Comparison of ENCODE assay signal across 12 mouse cellular contexts in the genomic region with DNA sequence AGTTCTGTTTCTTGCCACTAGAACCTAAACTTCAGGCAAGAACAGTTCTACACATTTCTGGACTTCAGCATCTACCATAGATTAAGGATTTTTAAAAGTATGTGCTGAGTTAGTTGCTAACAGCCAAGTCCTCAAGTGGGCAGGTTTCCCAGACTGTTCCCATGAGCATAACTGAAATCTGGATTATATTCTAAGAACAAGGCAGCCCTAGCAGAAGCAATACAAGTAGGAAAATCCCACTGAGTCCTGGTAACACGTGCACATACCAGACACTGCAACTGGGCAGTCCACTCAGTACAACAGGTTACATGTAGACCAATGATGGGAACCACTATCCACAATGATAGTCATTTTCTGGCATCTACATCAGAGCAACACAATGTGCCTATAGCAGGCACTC. TPM values are rescaled to one million over a fixed set of nuclear protein-coding genes. Genes with fewer than 3 reads are reported as not detected.
DNase-seq lines count a peak whose midpoint lies in the region; ATAC-seq and TF ChIP-seq lines count a peak whose summit lies in the region.
"Had no signal": no experiment of that assay in that cellular context is flagged by ENCODE, and none has a peak within 500 bp of the region (broad histone marks: within the 10 kb centered on the region; RNA-seq: fewer than 3 reads in every experiment).

No protein-coding gene starts in this region.

- peak; percentile 60 for DNase-seq in layer of hippocampus, adult 9-11 months
- no peak for DNase-seq in layer of hippocampus, adult 9-10 months (ENCODE audit: low spot score)
- peak in 1 of 2 experiments; percentile 60 for DNase-seq in heart, adult 2 months
- no peak for DNase-seq in cerebellum, postnatal 36 days
- DNase-seq: cerebellum, adult 11 months; right cerebral cortex, postnatal 14 days had no signal

- 21% methylated on average over 1 of the region's 1 CpGs for WGBS in heart, adult 2 months
- WGBS in intestine, postnatal 0 days, result 67% methylated on average over 1 of the region's 1 CpGs
- 78% methylated on average over 1 of the region's 1 CpGs for WGBS in neural tube, embryonic 15.5 days

- H3K9ac ChIP-seq in heart, adult 2 months (ENCODE audit: low read depth, low read length), result no peak overlapping the region
- H3K9ac ChIP-seq in intestine, postnatal 0 days (ENCODE audit: low read depth, low read length), result no peak overlapping the region
- no peak overlapping the region for H3K9ac ChIP-seq in neural tube, embryonic 15.5 days (replicated peaks)
- H3K9ac ChIP-seq: limb, embryonic 12.5 days; stomach, embryonic 15.5 days had no signal

- no peaks in the 10 kb centered on the region for H3K27me3 ChIP-seq in heart, adult 2 months (ENCODE audit: control insufficient read depth, insufficient read depth, low read length)
- no peaks in the 10 kb centered on the region for H3K27me3 ChIP-seq in intestine, postnatal 0 days (replicated peaks; ENCODE audit: control insufficient read depth, insufficient read depth, low read length)
- H3K27me3 ChIP-seq in neural tube, embryonic 15.5 days (replicated peaks), result no peaks in the 10 kb centered on the region
- H3K27me3 ChIP-seq: limb, embryonic 12.5 days; stomach, embryonic 15.5 days had no signal

- ATAC-seq in intestine, postnatal 0 days, result no peak
- ATAC-seq in neural tube, embryonic 15.5 days (ENCODE audit: low FRiP score), result no peak
- ATAC-seq: forebrain, embryonic 14.5 days had no signal

- peaks cover 6% of the 10 kb centered on the region; the same call in 1 of the 2 replicates for H3K79me2 ChIP-seq in heart, adult 2 months (replicated peaks; ENCODE audit: control insufficient read depth, insufficient read depth, low read length)

- peaks cover 73% of the 10 kb centered on the region for H3K4me1 ChIP-seq in bone marrow macrophage, adult 2 months (ENCODE audit: control insufficient read depth, insufficient read depth, low read length)
- peaks cover 23% of the 10 kb centered on the region for H3K4me1 ChIP-seq in heart, adult 2 months (ENCODE audit: control insufficient read depth, insufficient read depth, low read length)
- H3K4me1 ChIP-seq in intestine, postnatal 0 days (replicated peaks; ENCODE audit: control insufficient read depth, insufficient read depth, low read length), result peaks cover 14% of the 10 kb centered on the region
- peaks cover 8% of the 10 kb centered on the region for H3K4me1 ChIP-seq in neural tube, embryonic 15.5 days

- H3K4me2 ChIP-seq in intestine, postnatal 0 days (replicated peaks; ENCODE audit: low read depth), result no peak overlapping the region
- H3K4me2 ChIP-seq in neural tube, embryonic 15.5 days, result no peak overlapping the region
- H3K4me2 ChIP-seq: limb, embryonic 12.5 days; stomach, embryonic 15.5 days had no signal

- no peaks in the 10 kb centered on the region for H3K9me3 ChIP-seq in intestine, postnatal 0 days (ENCODE audit: control insufficient read depth)
- no peaks in the 10 kb centered on the region for H3K9me3 ChIP-seq in neural tube, embryonic 15.5 days (replicated peaks)
- H3K9me3 ChIP-seq: limb, embryonic 12.5 days; stomach, embryonic 15.5 days had no signal

- no peak for TF ChIP-seq CTCF in bone marrow macrophage, adult 2 months (IDR thresholded peaks at IDR 0.05; ENCODE audit: low read depth, low read length)
- no peak for TF ChIP-seq CTCF in heart, adult 2 months (IDR thresholded peaks at IDR 0.05)
- no peak for TF ChIP-seq CTCF in intestine, postnatal 0 days (IDR thresholded peaks at IDR 0.05; ENCODE audit: low read depth)

- H3K36me3 ChIP-seq in heart, adult 2 months (ENCODE audit: control insufficient read depth, insufficient read depth, low read length), result peaks cover 6% of the 10 kb centered on the region; the same call in 1 of the 2 replicates
- H3K36me3 ChIP-seq in intestine, postnatal 0 days (ENCODE audit: control insufficient read depth, insufficient read depth), result peaks cover 14% of the 10 kb centered on the region; the same call in 1 of the 2 replicates
- H3K36me3 ChIP-seq in neural tube, embryonic 15.5 days, result peaks cover 3% of the 10 kb centered on the region; the same call in 1 of the 2 replicates

- TF ChIP-seq POLR2A in bone marrow macrophage, adult 2 months (IDR thresholded peaks at IDR 0.05; ENCODE audit: borderline replicate concordance, low read depth, low read length), result no peak
- TF ChIP-seq POLR2A in heart, adult 2 months (IDR thresholded peaks at IDR 0.05; ENCODE audit: insufficient read depth, low read depth, low read length), result no peak

- intact Hi-C loops in heart, adult 2 months (cut with DNase I), result no loop called here

- H3K27ac ChIP-seq in bone marrow macrophage, adult 2 months (ENCODE audit: insufficient read depth, low read depth, low read length), result peak overlapping the region; percentile 97
- H3K27ac ChIP-seq in heart, adult 2 months, result peak overlapping the region; percentile 59
- peak overlapping the region; percentile 92 for H3K27ac ChIP-seq in intestine, postnatal 0 days (ENCODE audit: low read depth, low read length)
- H3K27ac ChIP-seq in neural tube, embryonic 15.5 days (replicated peaks), result no peak overlapping the region
- H3K27ac ChIP-seq: limb, embryonic 12.5 days had no signal

- H3K4me3 ChIP-seq in bone marrow macrophage, adult 2 months (ENCODE audit: insufficient read depth, low read length), result no peak overlapping the region
- no peak overlapping the region for H3K4me3 ChIP-seq in heart, adult 2 months
- no peak overlapping the region for H3K4me3 ChIP-seq in intestine, postnatal 0 days (ENCODE audit: low read depth, low read length)
- H3K4me3 ChIP-seq in neural tube, embryonic 15.5 days (replicated peaks), result no peak overlapping the region
- H3K4me3 ChIP-seq: limb, embryonic 12.5 days; stomach, embryonic 15.5 days had no signal

- no peak for TF ChIP-seq EP300 in heart, adult 2 months (IDR thresholded peaks at IDR 0.05; ENCODE audit: insufficient read depth, low read depth, low read length)

RNA-seq across cellular contexts. Expression of gene Tbc1d14, which starts 17.3 kb away (rescaled TPM):
- 57.5 and 57.8 TPM in 2 replicates for polyA plus RNA-seq in bone marrow macrophage, adult 2 months (2012; ENCODE audit: insufficient read depth, insufficient read length, missing spikeins)
- 10 to 100 TPM; 11.7 to 12.4 TPM for total RNA-seq in heart, adult 2 months (2021)
- polyA plus RNA-seq in heart, adult 2 months (2012; rRNA removed), result 13.0 and 20.4 TPM in 2 replicates
- 16.8 and 17.2 TPM in 2 replicates for polyA plus RNA-seq in intestine, postnatal 0 days (2015; fragmentation: Nextera tagmentation; extraction: Ambion mirVana)
- 55.6 and 58.9 TPM in 2 replicates for polyA plus RNA-seq in neural tube, embryonic 15.5 days (2015; fragmentation: Nextera tagmentation; extraction: Ambion mirVana)
